Mouse (Mus musculus): ENCODE data around the gene Stk25. TPM values are rescaled to one million over a fixed set of nuclear protein-coding genes. Genes with fewer than 3 reads are reported as not detected.
A peak's percentile ranks its signal among the peaks of the same experiment; 100 is the strongest.
"Not testable (repeated sequence)": the region's sequence is repeated elsewhere in the genome, so short reads cannot be mapped to it uniquely, and the experiment has no call there.

The Stk25 gene
- total RNA-seq (2021), result 100 to 1,000 TPM in 1 of 2 experiments, 10 to 100 TPM in 1; 98.8 to 104 TPM
- long read RNA-seq, experiment 1, full-length matches to known transcripts, result 116 of 144 reads
- long read RNA-seq, experiment 1, partial matches to known transcripts, result 8 of 144 reads
- long read RNA-seq, experiment 1, other reads (novel, unspliced or antisense), result 20 of 144 reads
- long read RNA-seq, experiment 2, full-length matches to known transcripts, result 131 of 151 reads
- long read RNA-seq, experiment 2, partial matches to known transcripts, result 11 of 151 reads
- long read RNA-seq, experiment 2, other reads (novel, unspliced or antisense), result 9 of 151 reads

DNA sequence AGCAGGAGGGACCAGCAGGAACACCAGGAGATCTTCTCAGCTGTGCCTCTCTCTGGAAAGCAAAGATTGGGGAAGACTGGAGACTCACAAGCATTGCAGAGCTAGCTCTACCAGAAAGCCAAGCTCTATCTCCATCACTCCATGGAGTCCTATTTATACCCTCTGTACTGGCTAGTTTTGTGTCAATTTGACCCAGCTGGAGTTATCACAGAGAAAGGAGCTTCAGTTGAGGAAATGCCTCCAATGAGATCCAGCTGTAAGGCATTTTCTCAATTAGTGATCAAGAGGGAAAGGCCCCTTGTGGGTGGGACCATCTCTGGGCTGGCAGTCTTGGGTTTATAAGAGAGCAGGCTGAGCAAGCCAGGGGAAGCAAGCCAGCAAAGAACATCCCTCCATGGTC lies at the start of gene Stk25:
Stk25 (minus strand) TSS at position 101 of the 400 bp plus-strand sequence.
- DNase-seq, result not testable (repeated sequence)

DNA sequence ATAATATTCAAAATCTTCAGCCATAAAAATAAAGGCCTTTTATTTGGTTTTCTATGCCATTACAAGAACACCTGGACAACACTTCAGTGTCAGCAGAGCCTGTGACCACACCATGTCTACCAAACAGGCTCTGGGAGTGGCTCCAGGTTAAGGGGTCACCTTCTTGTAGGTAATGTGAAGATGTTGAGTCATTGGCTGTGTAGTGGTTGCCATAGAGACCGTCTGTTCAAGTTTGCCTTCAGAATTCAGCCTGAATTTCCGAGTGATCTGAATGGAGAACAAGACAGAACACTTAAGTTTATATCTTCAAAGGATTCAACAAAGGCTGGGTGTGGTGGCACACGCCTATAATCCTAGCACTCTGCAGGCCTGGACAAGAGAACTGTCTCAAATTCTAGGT lies 46.9 kb upstream of the Stk25 start:
- DNase-seq, result no peak

DNA sequence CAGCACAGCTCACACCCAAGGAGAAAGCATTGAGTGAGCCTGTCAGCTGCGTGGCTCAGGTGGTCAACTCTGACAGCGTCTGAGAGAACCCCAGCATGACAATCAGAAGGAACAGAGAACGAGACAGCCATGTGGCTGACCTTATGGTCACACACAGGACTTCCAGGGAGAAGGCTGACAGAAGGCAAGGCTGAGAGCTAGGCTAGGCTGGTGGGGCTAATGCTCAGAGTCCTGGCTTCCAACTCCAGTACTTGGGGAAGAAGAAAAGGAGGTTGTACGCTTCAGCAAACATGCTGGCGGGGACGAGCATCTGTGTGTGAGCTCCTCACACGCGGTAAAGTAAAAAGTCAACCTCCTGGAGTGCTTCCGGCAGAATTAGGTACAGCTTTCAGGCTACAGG lies 45.9 kb upstream of the Stk25 start:
- no peak for DNase-seq

GRCm38 (mm10) chr1:93703472-93704048 lies 45.1 kb upstream of the Stk25 start:
- DNase-seq, result no peak

DNA sequence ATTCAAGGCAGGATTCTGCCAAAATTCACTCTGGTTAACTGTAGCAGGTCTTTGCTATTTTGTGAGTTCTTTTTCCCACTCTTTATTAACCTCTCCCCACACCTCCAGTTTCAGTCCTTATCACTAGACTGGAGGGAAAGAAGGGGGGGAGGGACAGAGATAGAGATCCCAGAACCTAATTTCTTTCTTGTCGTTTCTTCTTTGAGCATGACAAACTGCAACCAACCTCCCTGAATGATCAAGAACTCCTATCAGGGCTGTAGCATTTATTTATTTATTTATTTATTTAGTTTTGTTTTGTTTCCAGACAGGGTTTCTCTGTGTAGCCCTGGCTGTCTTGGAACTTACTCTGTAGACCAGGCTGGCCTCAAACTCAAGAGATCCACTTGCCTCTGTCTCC lies 43.6 kb upstream of the Stk25 start:
- no peak for DNase-seq

GRCm38 (mm10) chr1:93699159-93699558 lies 40.7 kb upstream of the Stk25 start:
- no peak for DNase-seq

GRCm38 (mm10) chr1:93697317-93697716 lies 38.9 kb upstream of the Stk25 start:
- DNase-seq, result no peak

GRCm38 (mm10) chr1:93694966-93695365 lies 36.5 kb upstream of the Stk25 start:
- DNase-seq, result peak; percentile 71

- DNase-seq, result no peak
Observed at GRCm38 (mm10) chr1:93693943-93694342, 35.5 kb upstream of the Stk25 start.

GRCm38 (mm10) chr1:93693502-93693901 lies 35.0 kb upstream of the Stk25 start:
- no peak for DNase-seq

DNA sequence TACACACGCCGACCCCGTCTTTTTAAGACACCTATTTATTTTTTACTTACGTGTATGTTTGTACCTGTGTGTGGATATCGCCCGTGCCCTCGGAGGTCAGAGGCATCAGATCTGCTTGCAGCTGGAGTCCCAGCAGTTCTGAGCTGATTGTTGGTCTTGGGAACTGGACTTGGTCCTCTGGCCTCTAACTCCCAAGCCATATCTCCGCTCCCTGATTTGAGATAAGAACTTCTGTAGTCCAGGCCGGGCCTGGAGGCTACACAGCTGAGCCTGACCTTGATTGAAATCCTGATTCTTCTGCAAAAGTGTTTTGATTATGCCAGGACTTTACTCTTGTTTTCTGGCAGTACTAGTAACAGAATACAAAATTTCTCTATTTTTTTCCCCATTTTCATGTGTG lies 34.3 kb upstream of the Stk25 start:
- DNase-seq, result no peak

DNA sequence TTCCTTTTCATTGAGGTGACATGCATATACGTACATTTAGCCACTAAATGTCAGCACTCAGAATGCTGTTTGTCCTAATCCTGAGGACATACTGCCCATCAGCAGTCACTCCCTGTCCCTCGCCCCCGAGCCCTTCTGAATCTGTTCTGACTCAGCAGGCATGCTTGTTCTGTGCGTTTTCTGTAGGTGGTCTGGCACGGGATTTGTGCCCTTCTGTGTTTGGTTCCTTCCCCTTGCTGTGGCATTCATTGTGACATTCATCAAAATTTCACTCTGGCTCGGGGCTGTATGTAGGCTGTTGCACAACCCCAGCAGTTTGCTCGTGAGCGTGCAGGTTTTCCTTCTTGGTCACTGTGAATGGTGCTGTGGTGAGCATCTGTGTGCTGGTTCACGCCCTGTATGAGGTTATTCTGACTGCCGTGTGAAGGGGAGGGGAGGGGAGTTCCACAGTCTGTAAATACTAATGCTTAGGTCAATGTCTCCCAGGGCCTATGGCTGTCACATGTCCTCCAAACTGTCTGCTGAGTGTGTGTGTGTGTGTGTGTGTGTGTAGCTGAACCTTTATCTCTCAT lies 33.4 kb upstream of the Stk25 start:
- no peak for DNase-seq

DNA sequence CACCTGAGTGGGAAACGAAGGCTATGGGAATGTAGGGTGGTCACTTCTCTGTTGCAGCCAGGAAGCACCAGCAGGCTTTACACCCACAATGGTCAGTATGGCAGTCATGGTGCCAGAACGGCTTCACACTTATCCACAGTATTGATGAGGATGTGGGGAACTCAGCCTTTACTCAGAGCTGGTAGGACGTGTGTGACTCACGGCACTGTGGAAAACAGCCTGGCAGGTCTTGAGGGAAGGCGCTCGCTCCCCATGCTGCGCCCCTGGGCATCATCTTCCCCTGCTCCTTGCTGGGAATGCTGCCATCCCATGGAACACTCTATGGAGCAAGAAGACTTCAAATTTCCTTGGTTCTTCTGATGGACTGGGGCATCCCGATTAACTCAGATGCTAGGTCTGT lies 32.6 kb upstream of the Stk25 start:
- no peak for DNase-seq

DNA sequence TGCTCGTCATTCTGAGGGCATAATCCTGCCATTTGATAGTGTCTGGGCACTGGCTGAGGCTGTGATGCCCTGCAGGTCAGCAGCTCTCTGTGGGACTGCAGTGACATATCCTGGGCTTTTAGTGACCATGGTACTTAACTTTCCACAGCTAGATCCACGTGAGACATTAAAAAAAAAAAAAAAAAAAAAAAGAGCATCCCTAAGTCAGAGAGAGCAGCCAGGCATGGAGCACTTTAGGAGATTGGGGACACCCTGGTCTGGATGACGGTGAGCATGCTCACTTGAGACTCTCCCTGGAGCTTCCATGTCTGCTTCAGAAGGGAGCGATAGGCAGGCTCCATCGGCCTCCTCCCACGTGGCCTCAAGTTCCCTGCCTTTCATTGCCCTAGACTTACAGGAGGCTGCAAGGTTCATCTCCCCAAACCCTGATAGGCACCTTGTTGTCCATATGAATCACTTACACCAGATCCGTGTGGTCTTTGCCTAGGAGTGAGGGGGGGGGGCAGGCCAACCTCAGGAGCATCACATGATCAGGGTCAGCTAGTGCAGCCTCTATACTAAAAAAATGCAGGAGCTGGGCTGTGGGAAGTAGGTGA lies 31.5 kb upstream of the Stk25 start:
- no peak for DNase-seq

- no peak for DNase-seq
Observed at GRCm38 (mm10) chr1:93688154-93688553, 29.7 kb upstream of the Stk25 start.

DNA sequence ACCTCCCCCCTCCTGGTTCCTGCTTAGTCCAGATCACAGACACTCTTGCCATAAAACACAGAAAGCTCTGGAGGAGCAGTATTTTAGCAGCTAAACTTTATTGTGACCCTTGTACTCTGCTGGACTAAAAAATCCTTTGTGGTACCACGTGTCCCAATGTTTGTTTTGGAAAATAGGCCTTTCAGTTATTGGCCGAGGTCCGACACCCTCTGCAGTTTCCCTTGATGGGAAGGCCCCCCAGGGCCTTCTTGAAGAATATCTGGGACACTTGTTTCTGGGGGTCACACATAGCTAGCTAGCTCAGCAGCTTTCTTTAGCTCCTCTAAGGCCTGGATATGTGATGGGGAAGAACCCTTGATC lies 28.5 kb upstream of the Stk25 start:
- DNase-seq, result no peak

GRCm38 (mm10) chr1:93686245-93686960 lies 27.9 kb upstream of the Stk25 start:
- DNase-seq, result peak; percentile 42

- peak; percentile 90 for DNase-seq
Observed at GRCm38 (mm10) chr1:93685401-93686244, 27.2 kb upstream of the Stk25 start, which contains the start of gene Bok. TSS of gene Bok (plus strand) at chr1:93685660.

GRCm38 (mm10) chr1:93679889-93680568 lies 21.6 kb upstream of the Stk25 start:
- no peak for DNase-seq

GRCm38 (mm10) chr1:93678386-93678785 lies 19.9 kb upstream of the Stk25 start:
- DNase-seq, result peak; percentile 49

GRCm38 (mm10) chr1:93672682-93673081 lies 14.2 kb upstream of the Stk25 start:
- DNase-seq, result no peak

Measured in gastrocnemius, postnatal 10 days (tissue).